Mouse (Mus musculus) hindbrain, embryonic 11.5 days (tissue): ENCODE results near the gene Furin. TPM values are rescaled to one million over a fixed set of nuclear protein-coding genes. Genes with fewer than 3 reads are reported as not detected.

ENCODE experiments used
- ATAC-seq: fragments of 200-750 bp; cut with Nextera tagmentation; 2 replicates; pipeline ENCODE4 v1.8.0; 2017; ENCODE audit warnings: mild to moderate bottlenecking, moderate TSS enrichment, moderate library complexity; ENCODE audit not compliant: low FRiP score
- DNase-seq: peaks from one replicate; pipeline ENCODE4 v3.0.0-alpha.2; 2015; ENCODE audit warnings: low spot score
- H3K27ac ChIP-seq: fragments of 300-500 bp; sonication (generic); 2 replicates; pipeline ENCODE4 v1.5.1; 2014; ENCODE audit warnings: mild to moderate bottlenecking, low read depth, low read length
- H3K27me3 ChIP-seq: fragments of 300-500 bp; sonication (generic); 2 replicates; pipeline ENCODE4 v1.6.1; 2014; ENCODE audit warnings: mild to moderate bottlenecking, low read length, moderate library complexity, mixed read lengths; ENCODE audit not compliant: control insufficient read depth, insufficient read depth
- H3K36me3 ChIP-seq: fragments of 300-500 bp; sonication (generic); 2 replicates; pipeline ENCODE4 v1.6.1; 2014; ENCODE audit warnings: mild to moderate bottlenecking, low read length, moderate library complexity, mixed read lengths; ENCODE audit not compliant: control insufficient read depth, insufficient read depth
- H3K4me1 ChIP-seq: fragments of 300-500 bp; sonication (generic); replicated peaks from 2 replicates; pipeline ENCODE4 v1.6.1; 2014; ENCODE audit warnings: low read length, mixed read lengths; ENCODE audit not compliant: control insufficient read depth, insufficient read depth
- H3K4me2 ChIP-seq: fragments of 300-500 bp; sonication (generic); replicated peaks from 2 replicates; pipeline ENCODE4 v1.6.1; 2014; ENCODE audit warnings: mild to moderate bottlenecking, low read depth, low read length
- H3K4me3 ChIP-seq: fragments of 300-500 bp; sonication (generic); 2 replicates; pipeline ENCODE4 v1.5.1; 2014; ENCODE audit warnings: low read depth, low read length
- H3K9ac ChIP-seq: fragments of 300-500 bp; sonication (generic); 2 replicates; pipeline ENCODE4 v1.6.1; 2014; ENCODE audit warnings: low read depth, low read length
- H3K9me3 ChIP-seq: fragments of 300-500 bp; sonication (generic); 2 replicates; pipeline ENCODE4 v1.6.1; 2016; ENCODE audit warnings: low read length; ENCODE audit not compliant: control insufficient read depth
- WGBS: fragments of 180-500 bp; shearing (Covaris S2); extraction: QIAGEN DNeasy Blood & Tissue Kit; methylation state at CpG from one replicate; pipeline ENCODE4 v1.1.7; 2014; 5-methylcytosine and 5-hydroxymethylcytosine counted together
- polyA plus RNA-seq: library from polyadenylated mRNA; unstranded; fragments of >200 nt; fragmentation: Nextera tagmentation; extraction: Ambion mirVana; gene quantifications from 2 replicates; pipeline ENCODE4 v1.2.1, GENCODE M21; 2014

Furin gene
- polyA plus RNA-seq, 1 experiment from 2014 or later: 4.1 TPM

GRCm38 (mm10) chr7:80339793-80340628, 65.2 kb downstream of the Furin start:
- under 1% methylated on average over 45 of the region's 45 CpGs for WGBS
- peak overlapping the region; percentile 74 for H3K27ac ChIP-seq
- peaks cover 10% of the 10 kb centered on the region; the same call in 1 of the 2 replicates for H3K4me1 ChIP-seq

DNA sequence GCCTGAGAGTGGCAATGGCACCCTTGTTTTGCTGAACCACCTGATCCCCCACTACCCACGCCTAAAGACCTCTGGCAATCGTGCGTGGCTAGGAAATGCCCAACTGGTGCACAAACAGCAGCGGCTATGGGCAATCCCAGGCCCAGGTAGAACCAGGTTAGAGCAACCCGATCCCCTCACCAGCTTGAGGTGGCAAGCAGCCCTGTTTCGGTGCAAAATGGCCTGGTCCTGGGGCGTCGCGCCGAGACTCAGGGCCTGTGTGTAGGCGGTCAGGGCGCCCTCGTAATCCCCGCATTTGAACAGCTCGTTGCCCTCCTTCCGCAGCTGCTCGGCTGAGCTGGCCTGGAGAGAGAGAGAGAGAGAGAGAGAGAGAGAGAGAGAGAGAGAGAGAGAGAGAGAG, 65.9 kb downstream of the Furin start:
- DNase-seq (peak; percentile 42), ATAC-seq (no peak)
- H3K4me2 ChIP-seq: peak overlapping the region; percentile 84
- H3K4me3 ChIP-seq: peak overlapping the region; percentile 62
- no peak overlapping the region for H3K27ac ChIP-seq
- H3K27me3 ChIP-seq: no peaks in the 10 kb centered on the region
- peaks cover 4% of the 10 kb centered on the region; the same call in 1 of the 2 replicates for H3K36me3 ChIP-seq
- H3K9me3 ChIP-seq: no peaks in the 10 kb centered on the region
- WGBS: 13% methylated on average over 15 of the region's 17 CpGs
- peak overlapping the region; percentile 77 for H3K9ac ChIP-seq
- H3K4me1 ChIP-seq: peaks cover 10% of the 10 kb centered on the region; the same call in 1 of the 2 replicates

More at GRCm38 (mm10) chr7:80339793-80340628, 65.2 kb downstream of the Furin start:
- H3K4me3 ChIP-seq: peak overlapping the region; percentile 62
- no peaks in the 10 kb centered on the region for H3K9me3 ChIP-seq
- DNase-seq: peak; percentile 99
- no peaks in the 10 kb centered on the region; the same call in 1 of the 2 replicates for H3K36me3 ChIP-seq
- peak overlapping the region; percentile 84 for H3K4me2 ChIP-seq
- peak overlapping the region; percentile 77 for H3K9ac ChIP-seq
- no peaks in the 10 kb centered on the region for H3K27me3 ChIP-seq
- ATAC-seq: peak; percentile 95

Other genes with a start within 250 kb of the Furin start
- 10.5 and 15.6 TPM in 2 replicates for gene Sema4b, start 218.6 kb downstream of the Furin start, polyA plus RNA-seq
- gene Cib1, start 172.6 kb downstream of the Furin start, polyA plus RNA-seq: 58.9 and 61.7 TPM in 2 replicates
- gene Gdpgp1, start 172.6 kb downstream of the Furin start, polyA plus RNA-seq: 5.0 and 5.6 TPM in 2 replicates
- gene Ttll13, start 159.1 kb downstream of the Furin start, polyA plus RNA-seq: 1.1 and 1.4 TPM in 2 replicates
- 49.5 and 51.6 TPM in 2 replicates for gene Ngrn, start 144.2 kb downstream of the Furin start, polyA plus RNA-seq
- 16.6 and 25.2 TPM in 2 replicates for gene Vps33b, start 135.8 kb downstream of the Furin start, polyA plus RNA-seq
- gene Prc1, start 111.0 kb downstream of the Furin start, polyA plus RNA-seq: 182 and 190 TPM in 2 replicates
- gene Rccd1, start 81.0 kb downstream of the Furin start, polyA plus RNA-seq: 10.1 and 11.7 TPM in 2 replicates
- 23.4 and 30.4 TPM in 2 replicates for gene Unc45a, start 64.4 kb downstream of the Furin start, polyA plus RNA-seq
- 18.4 and 25.3 TPM in 2 replicates for gene Hddc3, start 62.3 kb downstream of the Furin start, polyA plus RNA-seq
- 7.7 and 9.8 TPM in 2 replicates for gene Man2a2, start 34.1 kb downstream of the Furin start, polyA plus RNA-seq
- gene Fes, start 17.5 kb downstream of the Furin start, polyA plus RNA-seq: 5.8 and 9.5 TPM in 2 replicates
- 33.7 and 34.0 TPM in 2 replicates for gene Blm, start 129.7 kb upstream of the Furin start, polyA plus RNA-seq